In genomic region chr5:53198408-53198807, GRCm38 (mm10) we compare ENCODE assay signal across 21 mouse cellular contexts. TPM values are rescaled to one million over a fixed set of nuclear protein-coding genes. Genes with fewer than 3 reads are reported as not detected.
A peak's percentile ranks its signal among the peaks of the same experiment; 100 is the strongest.
DNase-seq lines count a peak whose midpoint lies in the region; TF ChIP-seq lines count a peak whose summit lies in the region.
"Had no signal": no experiment of that assay in that cellular context is flagged by ENCODE, and none has a peak within 500 bp of the region (broad histone marks: within the 10 kb centered on the region; RNA-seq: fewer than 3 reads in every experiment).

No protein-coding gene starts in this region.

- no peaks in the 10 kb centered on the region for H3K27me3 ChIP-seq in small intestine, adult 2 months (ENCODE audit: control insufficient read depth, insufficient read depth, low read length)
- H3K27me3 ChIP-seq: CH12.LX; heart, embryonic 13.5 days; hindbrain, embryonic 13.5 days had no signal

- no peak for TF ChIP-seq POLR2A in small intestine, adult 2 months (IDR thresholded peaks at IDR 0.05; ENCODE audit: low read depth, low read length)

- 19% methylated on average over 1 of the region's 1 CpGs for WGBS in small intestine, adult 2 months

- no peak overlapping the region for H3K4me3 ChIP-seq in left cerebral cortex, adult 2 months
- H3K4me3 ChIP-seq in small intestine, adult 2 months (ENCODE audit: low read depth, low read length) = no peak overlapping the region
- H3K4me3 ChIP-seq: embryonic facial prominence, embryonic 10.5 days; forebrain, embryonic 10.5 days; gastrocnemius, adult 2 months; heart, embryonic 13.5 days; hindbrain, embryonic 13.5 days had no signal

- TF ChIP-seq CTCF in left cerebral cortex, adult 2 months (IDR thresholded peaks at IDR 0.05) = no peak
- TF ChIP-seq CTCF in small intestine, adult 2 months (IDR thresholded peaks at IDR 0.05; ENCODE audit: extremely low read depth, insufficient read length, insufficient replicate concordance, low read depth, low read length) = no peak

- peaks cover 22% of the 10 kb centered on the region for H3K36me3 ChIP-seq in small intestine, adult 2 months (ENCODE audit: control insufficient read depth, insufficient read depth, low read length)
- H3K36me3 ChIP-seq: embryonic facial prominence, embryonic 10.5 days; forebrain, embryonic 10.5 days; heart, embryonic 13.5 days; hindbrain, embryonic 13.5 days had no signal

- peak overlapping the region; percentile 28; the same call in 1 of the 2 replicates for H3K27ac ChIP-seq in left cerebral cortex, adult 2 months
- H3K27ac ChIP-seq in small intestine, adult 2 months (ENCODE audit: insufficient read depth, low read depth, low read length) = peak overlapping the region; percentile 13; the same call in 1 of the 2 replicates
- H3K27ac ChIP-seq: embryonic facial prominence, embryonic 10.5 days; forebrain, embryonic 10.5 days; heart, embryonic 13.5 days; hindbrain, embryonic 13.5 days; hindbrain, postnatal 0 days had no signal

- H3K4me1 ChIP-seq in small intestine, adult 2 months (ENCODE audit: control insufficient read depth, insufficient read depth, insufficient read length, low read length) = peaks cover 46% of the 10 kb centered on the region; the same call in 1 of the 2 replicates
- H3K4me1 ChIP-seq: embryonic facial prominence, embryonic 10.5 days; hindbrain, embryonic 13.5 days had no signal

- DNase-seq in kidney, adult 11 months = peak; percentile 70
- DNase-seq in kidney, postnatal 4 days = no peak
- DNase-seq in left cerebral cortex, adult 2 months (ENCODE audit: extremely low spot score in 1 of 2, low spot score in 2 of 2) = no peak
- DNase-seq in left cerebral cortex, adult 9 months (ENCODE audit: low spot score in 2 of 2) = no peak
- peak; percentile 22 for DNase-seq in kidney, postnatal 10 days
- no peak for DNase-seq in adipocyte (ENCODE audit: low spot score)
- DNase-seq: adrenal gland, adult 8-10 months; adrenal gland, postnatal 36 days; cerebellum, adult 11 months; cerebellum, adult 9-11 months; gastrocnemius, adult 2 months; gastrocnemius, postnatal 25 days; heart, postnatal 4 days had no signal

- intact Hi-C loops in left cerebral cortex, adult 2 months (cut with DNase I) = no loop called here

RNA-seq across cellular contexts. Expression of gene Sel1l3, which starts 15.3 kb away (rescaled TPM):
- 10 to 100 TPM; 66.6 to 70.5 TPM for total RNA-seq in left cerebral cortex, adult 2 months (2021)
- 15.0 and 35.1 TPM in 2 replicates for polyA plus RNA-seq in small intestine, adult 2 months (2012; rRNA removed)
- total RNA-seq: granulocyte monocyte progenitor cell, adult 5-6 weeks had no signal

Comparison
In these comparisons a context has a peak if more than half of its experiments do, and no peak if none do; other contexts are left out.
1. DNase-seq: peak in kidney, adult 11 months (single experiment) and kidney, postnatal 10 days (single experiment); none in kidney, postnatal 4 days (0 of 2), left cerebral cortex, adult 2 months (0 of 2), left cerebral cortex, adult 9 months (0 of 2) and adipocyte (single experiment).